Mouse (Mus musculus) MEL (cell line): ENCODE measurements around the gene Wdr62.
"Not testable (repeated sequence)": the region's sequence is repeated elsewhere in the genome, so short reads cannot be mapped to it uniquely, and the experiment has no call there.

Experiments used
- BHLHE40 ChIP-seq: IDR thresholded peaks from 2 replicates; pipeline ENCODE4 v1.6.1; 2012; ENCODE audit warnings: low read depth, mild to moderate bottlenecking, inconsistent platforms, low read length, improper control_type of control experiment, borderline replicate concordance
- CTCF ChIP-seq, 3 experiments: IDR thresholded peaks in 2 of 3; conservative IDR thresholded peaks in 1 of 3; 2 replicates each; pipeline ENCODE4 v1.5.1; 2011 to 2012; ENCODE audit warnings: low read length in 3 of 3, low read depth in 2 of 3, mild to moderate bottlenecking in 2 of 3, improper control_type of control experiment in 1 of 3, inconsistent platforms in 1 of 3, mixed read lengths in 1 of 3, moderate library complexity in 1 of 3; ENCODE audit not compliant: control insufficient read depth in 1 of 3, insufficient read depth in 1 of 3, poor library complexity in 1 of 3, severe bottlenecking in 1 of 3
- ETS1 ChIP-seq: IDR thresholded peaks from 2 replicates; pipeline ENCODE4 v1.6.1; 2012; ENCODE audit warnings: low read depth, mild to moderate bottlenecking, inconsistent platforms, low read length, improper control_type of control experiment, moderate library complexity
- GATA1 ChIP-seq: IDR thresholded peaks from 2 replicates; pipeline ENCODE4 v1.6.1; 2011; ENCODE audit warnings: low read depth, low read length, improper control_type of control experiment
- HCFC1 ChIP-seq: IDR thresholded peaks from 2 replicates; pipeline ENCODE4 v1.6.1; 2012; ENCODE audit warnings: low read depth, mild to moderate bottlenecking, inconsistent platforms, low read length, improper control_type of control experiment, moderate library complexity
- MYB ChIP-seq: IDR thresholded peaks from 2 replicates; pipeline ENCODE4 v1.6.1; 2011; ENCODE audit warnings: mild to moderate bottlenecking, low read depth, low read length, improper control_type of control experiment
- POLR2A ChIP-seq, 2 experiments: IDR thresholded peaks; 2 replicates each; pipeline ENCODE4 v1.6.1; 2011 to 2012; ENCODE audit warnings: low read length in 2 of 2, mild to moderate bottlenecking in 2 of 2, control low read depth in 1 of 2, improper control_type of control experiment in 1 of 2, low read depth in 1 of 2, moderate library complexity in 1 of 2; ENCODE audit not compliant: control insufficient read depth in 1 of 2, insufficient read depth in 1 of 2, poor library complexity in 1 of 2
- POLR2AphosphoS5 ChIP-seq: IDR thresholded peaks from 2 replicates; pipeline ENCODE4 v1.6.1; 2012; ENCODE audit warnings: low read depth, borderline replicate concordance, mild to moderate bottlenecking, inconsistent platforms, low read length, moderate library complexity, mixed read lengths
- SIN3A ChIP-seq: IDR thresholded peaks from 2 replicates; pipeline ENCODE4 v1.6.1; 2012; ENCODE audit warnings: low read length, improper control_type of control experiment, inconsistent platforms
- SMC3 ChIP-seq: IDR thresholded peaks from 2 replicates; pipeline ENCODE4 v1.6.1; 2011; ENCODE audit warnings: low read depth, low read length, improper control_type of control experiment
- TAL1 ChIP-seq: IDR thresholded peaks from 2 replicates; pipeline ENCODE4 v1.6.1; 2012; ENCODE audit warnings: mild to moderate bottlenecking, inconsistent platforms, low read length, moderate library complexity, mixed read lengths
- USF1 ChIP-seq: IDR thresholded peaks from 2 replicates; pipeline ENCODE4 v1.6.1; 2014; ENCODE audit warnings: low read depth, mild to moderate bottlenecking, inconsistent platforms, low read length, improper control_type of control experiment, moderate library complexity
- USF2 ChIP-seq, 2 experiments: IDR thresholded peaks; 2 replicates each; pipeline ENCODE4 v1.6.1; 2011 to 2012; ENCODE audit warnings: improper control_type of control experiment in 2 of 2, low read length in 2 of 2, borderline replicate concordance in 1 of 2, inconsistent platforms in 1 of 2, low read depth in 1 of 2, mild to moderate bottlenecking in 1 of 2; ENCODE audit not compliant: insufficient read depth in 1 of 2
- ZC3H11A ChIP-seq: IDR thresholded peaks from 2 replicates; pipeline ENCODE4 v1.6.1; 2012; ENCODE audit warnings: low read depth, mild to moderate bottlenecking, inconsistent platforms, low read length, improper control_type of control experiment

DNA sequence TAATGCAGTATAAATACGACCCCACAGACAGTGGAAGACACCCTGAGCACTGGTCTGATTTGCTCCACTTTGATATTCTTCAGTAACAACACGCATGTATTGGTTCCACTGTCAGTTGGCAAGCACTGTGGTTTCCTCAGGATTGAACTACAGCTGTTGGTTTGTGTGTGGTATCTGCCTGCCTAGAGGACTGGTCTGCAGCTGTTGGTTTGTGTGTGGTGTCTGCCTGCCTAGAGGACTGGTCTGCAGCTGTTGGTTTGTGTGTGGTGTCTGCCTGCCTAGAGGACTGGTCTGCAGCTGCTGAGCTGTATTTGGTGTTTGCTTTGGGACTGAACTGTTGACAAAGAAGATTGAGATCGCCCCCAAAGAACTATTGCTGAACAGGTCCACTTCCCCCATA, 42.8 kb downstream of the Wdr62 start:
- TF ChIP-seq CTCF (IDR thresholded peaks at IDR 0.05 in 2 of 3, conservative IDR thresholded peaks at IDR 0.05 in 1 of 3; ENCODE audit: control insufficient read depth in 1 of 3, insufficient read depth in 1 of 3, low read depth in 2 of 3, low read length in 3 of 3, poor library complexity in 1 of 3, severe bottlenecking in 1 of 3); GATA1; USF2 (IDR thresholded peaks at IDR 0.05; ENCODE audit: borderline replicate concordance in 1 of 2, insufficient read depth in 1 of 2, low read depth in 1 of 2, low read length in 2 of 2); HCFC1; TAL1; SIN3A; SMC3; ETS1; POLR2A (IDR thresholded peaks at IDR 0.05; ENCODE audit: control insufficient read depth in 1 of 2, insufficient read depth in 1 of 2, low read depth in 1 of 2, low read length in 2 of 2, poor library complexity in 1 of 2); USF1; MYB; BHLHE40; POLR2AphosphoS5; ZC3H11A: not testable (repeated sequence)
